Mouse (Mus musculus): ENCODE measurements at regions not wholly inside any gene's neighbourhood (a gene's known extent, or its start where the extent isn't known, plus 50 kb on each side); places are given as distances from the start of the nearest gene placed in this dataset.

DNA sequence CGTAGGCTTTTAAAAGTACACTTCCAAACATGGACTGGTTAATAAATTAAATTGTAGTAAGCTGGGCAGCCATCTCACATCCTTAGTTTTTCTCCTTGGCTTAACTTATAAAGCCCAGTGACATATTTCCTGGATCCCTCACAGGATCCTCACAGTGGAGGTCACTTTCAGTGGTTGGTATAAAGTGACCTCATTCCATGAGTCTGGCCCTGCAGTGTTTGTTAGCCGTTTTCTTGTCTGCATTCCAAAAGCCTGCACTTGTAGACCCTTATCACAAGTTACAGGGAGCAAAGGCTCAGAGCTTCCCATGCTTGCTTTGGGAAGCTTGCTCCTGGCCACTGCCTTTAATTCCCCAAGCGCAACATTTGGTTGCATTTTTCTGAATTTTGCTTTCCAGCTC is 49.9 kb upstream of the Frem2 start:
- Histone ChIP-seq H3K27ac (ENCODE audit: insufficient read depth, low read depth, low read length) (no peak overlapping the region), H3K4me1 (ENCODE audit: control insufficient read depth, insufficient read depth, insufficient read length, low read length) (no peaks in the 10 kb centered on the region)
- TF ChIP-seq CTCF (IDR thresholded peaks at IDR 0.05; ENCODE audit: extremely low read depth, insufficient read length, insufficient replicate concordance, low read depth, low read length), result no peak
- no peak for TF ChIP-seq POLR2A (IDR thresholded peaks at IDR 0.05; ENCODE audit: low read depth, low read length)

More for the DNA sequence above, 49.9 kb upstream of the Frem2 start:
- Histone ChIP-seq H3K4me3 (ENCODE audit: low read depth, low read length) (no peak overlapping the region), H3K36me3 (ENCODE audit: control insufficient read depth, insufficient read depth, low read length) (no peaks in the 10 kb centered on the region), H3K27me3 (ENCODE audit: control insufficient read depth, insufficient read depth, low read length) (no peaks in the 10 kb centered on the region)
- WGBS, result 64% methylated on average over 3 of the region's 3 CpGs
